Mouse (Mus musculus): ENCODE data around the gene Podxl. TPM values are rescaled to one million over a fixed set of nuclear protein-coding genes. Genes with fewer than 3 reads are reported as not detected.

Gene Podxl
- polyA plus RNA-seq, 1 experiment from 2014 or later: 20.8 TPM

DNA sequence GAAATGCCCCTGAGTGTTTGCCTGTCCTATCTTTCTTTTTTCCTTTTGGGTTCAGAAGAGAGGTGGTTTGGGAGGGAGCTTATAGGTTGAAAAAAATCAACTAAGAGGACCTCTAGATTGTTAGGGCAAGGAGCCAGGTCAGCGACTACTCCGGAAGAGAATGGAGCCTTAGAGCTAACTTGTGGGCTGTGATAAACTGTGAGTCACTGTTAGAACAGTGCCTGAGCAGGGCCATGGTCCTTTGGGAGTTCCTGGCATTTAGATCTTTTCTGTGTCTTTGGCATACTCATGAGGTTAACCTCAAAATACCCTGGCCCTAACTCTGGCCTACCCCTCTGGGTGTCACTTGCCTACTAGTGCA is 45.5 kb downstream of the Podxl start:
- H3K4me3 ChIP-seq (ENCODE audit: low read depth, low read length): no peak overlapping the region
- no peak overlapping the region for H3K9ac ChIP-seq (replicated peaks; ENCODE audit: low read depth, low read length)
- H3K36me3 ChIP-seq (ENCODE audit: control insufficient read depth, insufficient read depth, low read length): no peaks in the 10 kb centered on the region
- no peaks in the 10 kb centered on the region for H3K9me3 ChIP-seq (ENCODE audit: control insufficient read depth, low read depth, low read length)
- ATAC-seq (ENCODE audit: insufficient number of reproducible peaks, insufficient read depth, low FRiP score, low read depth): peak; percentile 28; the same call in 1 of the 2 replicates
- no peak overlapping the region for H3K27ac ChIP-seq (ENCODE audit: low read length)
- no peaks in the 10 kb centered on the region for H3K4me1 ChIP-seq (ENCODE audit: control insufficient read depth, insufficient read depth, low read length)
- 65% methylated on average over 2 of the region's 2 CpGs for WGBS
- no peak overlapping the region for H3K4me2 ChIP-seq (replicated peaks; ENCODE audit: low read depth, low read length)
- no peaks in the 10 kb centered on the region for H3K27me3 ChIP-seq (ENCODE audit: control insufficient read depth, insufficient read depth, low read length)

DNA sequence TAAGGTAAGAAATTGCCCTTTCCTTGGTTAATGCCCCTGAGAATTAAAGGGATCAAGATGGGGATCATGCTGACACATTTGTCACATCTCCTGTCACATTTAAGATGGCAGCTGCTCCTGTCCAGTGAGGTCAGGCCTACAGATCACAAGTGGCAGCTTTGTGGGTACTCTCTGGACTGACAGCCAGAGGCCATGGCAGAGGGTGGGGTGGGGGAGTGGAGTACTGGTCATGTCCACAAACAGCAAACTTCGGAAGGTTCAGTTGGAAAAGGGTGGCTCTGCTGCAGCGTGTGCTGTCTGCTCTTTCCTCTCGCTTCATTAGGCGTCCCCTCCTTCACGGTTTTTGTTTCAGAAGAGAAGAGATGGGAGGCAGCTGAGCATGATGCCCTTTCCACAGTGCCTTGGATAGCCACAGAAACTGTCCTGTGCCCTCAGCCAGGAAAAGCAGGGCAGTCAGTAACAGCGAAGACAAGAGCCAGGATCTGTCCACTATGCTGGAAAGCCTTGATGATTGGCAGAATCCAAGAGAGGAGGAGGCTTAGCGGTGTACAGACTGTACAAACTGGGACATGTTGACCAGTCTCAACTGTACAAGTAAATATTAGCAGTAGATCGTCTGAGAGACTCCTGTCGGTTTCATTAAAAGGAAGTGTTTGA is 46.0 kb downstream of the Podxl start:
- no peak overlapping the region for H3K4me3 ChIP-seq (ENCODE audit: low read depth, low read length)
- no peak overlapping the region for H3K9ac ChIP-seq (replicated peaks; ENCODE audit: low read depth, low read length)
- no peak overlapping the region for H3K4me2 ChIP-seq (replicated peaks; ENCODE audit: low read depth, low read length)
- no peaks in the 10 kb centered on the region for H3K4me1 ChIP-seq (ENCODE audit: control insufficient read depth, insufficient read depth, low read length)
- H3K27ac ChIP-seq (ENCODE audit: low read length): no peak overlapping the region
- no peaks in the 10 kb centered on the region for H3K36me3 ChIP-seq (ENCODE audit: control insufficient read depth, insufficient read depth, low read length)
- no peak for ATAC-seq (ENCODE audit: insufficient number of reproducible peaks, insufficient read depth, low FRiP score, low read depth)
- whole genome bisulfite sequencing: 61% methylated on average over 9 of the region's 9 CpGs
- H3K9me3 ChIP-seq (ENCODE audit: control insufficient read depth, low read depth, low read length): no peaks in the 10 kb centered on the region
- H3K27me3 ChIP-seq (ENCODE audit: control insufficient read depth, insufficient read depth, low read length): no peaks in the 10 kb centered on the region

DNA sequence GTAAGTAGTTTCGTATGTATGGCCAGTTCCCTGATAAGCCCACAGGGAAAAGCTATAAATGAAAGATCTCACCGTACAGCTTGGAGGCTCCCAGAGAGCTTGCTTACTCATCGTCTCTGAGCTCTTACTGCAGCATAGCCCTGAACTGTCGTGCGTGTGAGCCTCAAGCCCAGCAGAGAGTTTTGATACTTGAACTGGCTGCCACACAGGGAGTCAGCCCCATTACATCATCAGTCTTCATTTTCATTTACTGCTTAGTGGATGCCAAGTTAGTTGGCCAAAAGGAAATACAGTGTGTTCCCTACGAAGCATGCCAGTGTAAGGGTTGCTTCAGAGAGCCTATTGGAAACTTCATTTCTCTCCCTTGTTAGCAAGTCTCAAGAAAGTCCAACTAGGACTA is 50.1 kb downstream of the Podxl start:
- ATAC-seq (ENCODE audit: insufficient number of reproducible peaks, insufficient read depth, low FRiP score, low read depth): no peak
- peaks cover under 1% of the 10 kb centered on the region; the same call in 1 of the 2 replicates for H3K36me3 ChIP-seq (ENCODE audit: control insufficient read depth, insufficient read depth, low read length)
- H3K27me3 ChIP-seq (ENCODE audit: control insufficient read depth, insufficient read depth, low read length): no peaks in the 10 kb centered on the region
- no peaks in the 10 kb centered on the region for H3K9me3 ChIP-seq (ENCODE audit: control insufficient read depth, low read depth, low read length)
- 84% methylated on average over 6 of the region's 6 CpGs for WGBS
- no peak overlapping the region for H3K4me3 ChIP-seq (ENCODE audit: low read depth, low read length)
- H3K27ac ChIP-seq (ENCODE audit: low read length): no peak overlapping the region
- no peak overlapping the region for H3K4me2 ChIP-seq (replicated peaks; ENCODE audit: low read depth, low read length)
- no peak overlapping the region for H3K9ac ChIP-seq (replicated peaks; ENCODE audit: low read depth, low read length)
- no peaks in the 10 kb centered on the region for H3K4me1 ChIP-seq (ENCODE audit: control insufficient read depth, insufficient read depth, low read length)

DNA sequence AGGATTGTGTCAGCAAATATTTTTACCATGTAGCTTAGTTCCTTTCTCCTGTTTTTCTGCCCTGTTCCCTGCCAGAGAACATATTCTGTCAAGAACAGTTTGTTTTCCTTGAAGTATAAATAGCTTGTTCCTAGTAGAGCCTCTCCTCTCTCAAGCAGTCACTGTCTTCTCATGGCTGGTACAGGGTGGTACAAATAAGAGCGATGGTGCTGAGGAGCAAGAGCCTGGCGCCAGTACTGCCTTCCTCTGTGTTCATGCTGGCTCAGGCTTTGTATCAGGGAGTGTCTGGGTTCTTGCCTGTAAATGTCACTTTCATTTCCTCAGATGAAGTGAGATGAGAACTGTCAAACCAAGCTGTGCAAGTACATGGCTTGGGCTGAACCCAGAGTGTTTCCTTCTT is 61.2 kb downstream of the Podxl start:
- no peak overlapping the region for H3K27ac ChIP-seq (ENCODE audit: low read length)
- no peak overlapping the region for H3K4me3 ChIP-seq (ENCODE audit: low read depth, low read length)
- peaks cover 10% of the 10 kb centered on the region; the same call in 1 of the 2 replicates for H3K36me3 ChIP-seq (ENCODE audit: control insufficient read depth, insufficient read depth, low read length)
- no peak overlapping the region for H3K4me2 ChIP-seq (replicated peaks; ENCODE audit: low read depth, low read length)
- H3K9ac ChIP-seq (replicated peaks; ENCODE audit: low read depth, low read length): no peak overlapping the region
- no peak for ATAC-seq (ENCODE audit: insufficient number of reproducible peaks, insufficient read depth, low FRiP score, low read depth)
- no peaks in the 10 kb centered on the region for H3K27me3 ChIP-seq (ENCODE audit: control insufficient read depth, insufficient read depth, low read length)
- 88% methylated on average over 2 of the region's 2 CpGs for WGBS
- H3K4me1 ChIP-seq (ENCODE audit: control insufficient read depth, insufficient read depth, low read length): no peaks in the 10 kb centered on the region
- H3K9me3 ChIP-seq (ENCODE audit: control insufficient read depth, low read depth, low read length): no peaks in the 10 kb centered on the region

DNA sequence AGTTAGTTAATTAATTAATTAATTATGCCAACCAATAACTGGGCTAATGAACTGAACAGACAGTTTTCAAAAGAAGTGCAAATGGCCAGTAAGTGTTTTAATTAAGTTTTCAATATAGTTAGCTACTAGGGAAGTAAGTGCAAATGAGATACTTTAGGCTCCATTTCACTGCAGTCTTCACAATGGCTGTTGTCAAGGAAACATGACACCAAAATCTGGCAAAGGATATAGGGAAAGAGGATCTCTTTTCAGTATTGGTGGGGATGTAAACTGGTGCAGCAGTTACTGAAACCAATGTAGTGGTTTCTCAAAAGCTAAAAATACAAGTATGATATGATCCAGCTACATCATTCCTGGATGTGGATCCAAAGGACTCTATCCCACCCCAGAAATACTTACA is 63.1 kb downstream of the Podxl start:
- no peak for ATAC-seq (ENCODE audit: insufficient number of reproducible peaks, insufficient read depth, low FRiP score, low read depth)
- no peaks in the 10 kb centered on the region for H3K9me3 ChIP-seq (ENCODE audit: control insufficient read depth, low read depth, low read length)
- no peak overlapping the region for H3K27ac ChIP-seq (ENCODE audit: low read length)
- H3K27me3 ChIP-seq (ENCODE audit: control insufficient read depth, insufficient read depth, low read length): no peaks in the 10 kb centered on the region
- H3K4me2 ChIP-seq (replicated peaks; ENCODE audit: low read depth, low read length): no peak overlapping the region
- H3K9ac ChIP-seq (replicated peaks; ENCODE audit: low read depth, low read length): no peak overlapping the region
- H3K4me3 ChIP-seq (ENCODE audit: low read depth, low read length): no peak overlapping the region
- H3K36me3 ChIP-seq (ENCODE audit: control insufficient read depth, insufficient read depth, low read length): peaks cover 18% of the 10 kb centered on the region
- H3K4me1 ChIP-seq (ENCODE audit: control insufficient read depth, insufficient read depth, low read length): no peaks in the 10 kb centered on the region

DNA sequence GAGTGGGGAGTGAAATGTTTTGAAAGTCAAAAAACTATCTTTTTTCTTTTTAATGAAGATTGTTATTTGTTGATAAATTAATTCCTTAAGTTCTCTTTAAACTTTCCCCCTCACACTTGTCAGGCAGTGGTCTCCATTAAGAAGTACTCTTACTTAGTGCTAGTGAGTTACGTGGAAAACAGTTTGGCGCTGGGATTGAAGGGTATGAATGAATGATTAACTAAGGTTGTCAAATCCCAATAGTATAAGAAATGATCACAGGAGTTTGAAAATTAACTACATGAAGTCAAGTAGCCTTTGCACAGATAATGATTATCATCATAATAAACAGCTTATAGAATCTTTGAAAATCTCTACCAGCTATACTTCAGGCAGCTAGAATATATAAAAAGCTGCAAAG is 63.5 kb downstream of the Podxl start:
- ATAC-seq (ENCODE audit: insufficient number of reproducible peaks, insufficient read depth, low FRiP score, low read depth): no peak
- Histone ChIP-seq H3K9me3 (ENCODE audit: control insufficient read depth, low read depth, low read length) (no peaks in the 10 kb centered on the region), H3K9ac (replicated peaks; ENCODE audit: low read depth, low read length) (no peak overlapping the region), H3K4me3 (ENCODE audit: low read depth, low read length) (no peak overlapping the region), H3K4me2 (replicated peaks; ENCODE audit: low read depth, low read length) (no peak overlapping the region), H3K27me3 (ENCODE audit: control insufficient read depth, insufficient read depth, low read length) (no peaks in the 10 kb centered on the region), H3K27ac (ENCODE audit: low read length) (no peak overlapping the region), H3K4me1 (ENCODE audit: control insufficient read depth, insufficient read depth, low read length) (no peaks in the 10 kb centered on the region), H3K36me3 (ENCODE audit: control insufficient read depth, insufficient read depth, low read length) (peaks cover 18% of the 10 kb centered on the region)
- WGBS: 80% methylated on average over 2 of the region's 2 CpGs

DNA sequence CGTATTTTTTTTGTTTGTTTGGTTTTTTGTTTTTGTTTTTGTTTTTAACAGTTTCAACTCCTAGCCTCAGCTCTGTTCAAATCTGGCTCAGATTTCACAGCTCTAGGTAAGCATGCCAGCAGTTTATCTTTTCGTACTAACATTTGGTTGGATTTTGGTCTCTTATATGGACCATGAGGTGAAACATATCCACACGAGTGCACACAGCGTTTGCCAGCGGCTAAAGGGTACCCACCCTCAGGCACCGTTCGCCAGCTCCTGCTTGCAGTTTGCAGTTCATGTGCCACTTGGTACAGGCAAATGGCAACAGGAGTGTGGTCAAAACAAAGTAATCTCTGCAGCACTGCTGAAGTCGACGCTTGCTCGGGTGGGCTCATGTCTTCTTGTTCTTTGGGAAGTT is 63.9 kb downstream of the Podxl start:
- Histone ChIP-seq H3K4me1 (ENCODE audit: control insufficient read depth, insufficient read depth, low read length) (no peaks in the 10 kb centered on the region), H3K9me3 (ENCODE audit: control insufficient read depth, low read depth, low read length) (no peaks in the 10 kb centered on the region), H3K4me3 (ENCODE audit: low read depth, low read length) (no peak overlapping the region), H3K9ac (replicated peaks; ENCODE audit: low read depth, low read length) (no peak overlapping the region), H3K36me3 (ENCODE audit: control insufficient read depth, insufficient read depth, low read length) (peaks cover 21% of the 10 kb centered on the region), H3K27ac (ENCODE audit: low read length) (no peak overlapping the region), H3K4me2 (replicated peaks; ENCODE audit: low read depth, low read length) (no peak overlapping the region), H3K27me3 (ENCODE audit: control insufficient read depth, insufficient read depth, low read length) (no peaks in the 10 kb centered on the region)
- WGBS: 88% methylated on average over 10 of the region's 10 CpGs
- no peak for ATAC-seq (ENCODE audit: insufficient number of reproducible peaks, insufficient read depth, low FRiP score, low read depth)

DNA sequence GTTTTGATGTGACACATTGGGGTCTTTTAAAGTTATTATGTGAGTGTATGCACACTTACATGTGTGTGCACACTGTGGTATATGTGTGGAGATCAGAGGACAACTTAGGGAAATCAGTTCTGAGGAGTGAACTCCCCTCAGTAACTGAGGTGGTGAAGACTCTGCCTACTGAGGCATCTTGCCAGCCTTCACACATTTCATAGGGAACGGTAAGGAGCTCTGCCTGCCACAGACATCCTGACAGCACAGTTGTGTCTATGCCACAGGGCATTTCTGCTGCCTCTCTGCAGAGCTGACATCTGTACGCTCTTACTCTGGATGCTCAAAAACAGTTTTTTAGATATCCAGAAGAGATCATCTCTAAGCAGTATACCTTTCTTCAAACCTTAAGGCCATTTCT is 67.6 kb downstream of the Podxl start:
- no peak overlapping the region for H3K27ac ChIP-seq (ENCODE audit: low read length)
- WGBS: 95% methylated on average over 2 of the region's 2 CpGs
- H3K4me2 ChIP-seq (replicated peaks; ENCODE audit: low read depth, low read length): no peak overlapping the region
- no peaks in the 10 kb centered on the region for H3K27me3 ChIP-seq (ENCODE audit: control insufficient read depth, insufficient read depth, low read length)
- no peak for ATAC-seq (ENCODE audit: insufficient number of reproducible peaks, insufficient read depth, low FRiP score, low read depth)
- no peak overlapping the region for H3K4me3 ChIP-seq (ENCODE audit: low read depth, low read length)
- peaks cover 21% of the 10 kb centered on the region for H3K36me3 ChIP-seq (ENCODE audit: control insufficient read depth, insufficient read depth, low read length)
- H3K9me3 ChIP-seq (ENCODE audit: control insufficient read depth, low read depth, low read length): no peaks in the 10 kb centered on the region
- no peaks in the 10 kb centered on the region for H3K4me1 ChIP-seq (ENCODE audit: control insufficient read depth, insufficient read depth, low read length)
- H3K9ac ChIP-seq (replicated peaks; ENCODE audit: low read depth, low read length): no peak overlapping the region

- Histone ChIP-seq H3K9ac (replicated peaks; ENCODE audit: low read depth, low read length) (no peak overlapping the region), H3K27me3 (ENCODE audit: control insufficient read depth, insufficient read depth, low read length) (no peaks in the 10 kb centered on the region), H3K9me3 (ENCODE audit: control insufficient read depth, low read depth, low read length) (no peaks in the 10 kb centered on the region), H3K4me3 (ENCODE audit: low read depth, low read length) (no peak overlapping the region), H3K4me2 (replicated peaks; ENCODE audit: low read depth, low read length) (no peak overlapping the region), H3K4me1 (ENCODE audit: control insufficient read depth, insufficient read depth, low read length) (no peaks in the 10 kb centered on the region), H3K27ac (ENCODE audit: low read length) (no peak overlapping the region), H3K36me3 (ENCODE audit: control insufficient read depth, insufficient read depth, low read length) (peaks cover 21% of the 10 kb centered on the region)
- WGBS: 74% methylated on average over 2 of the region's 2 CpGs
- no peak for ATAC-seq (ENCODE audit: insufficient number of reproducible peaks, insufficient read depth, low FRiP score, low read depth)
Observed at GRCm38 (mm10) chr6:31495122-31495731, 68.6 kb downstream of the Podxl start.
